Comparison of ENCODE assay signal across 22 mouse cellular contexts in genomic region chr13:82915194-82915593, GRCm38 (mm10).
DNase-seq lines count a peak whose midpoint lies in the region.
"Had no signal": no experiment of that assay in that cellular context is flagged by ENCODE, and none has a peak within 500 bp of the region (broad histone marks: within the 10 kb centered on the region; RNA-seq: fewer than 3 reads in every experiment).

No protein-coding gene starts in this region.

- no peaks in the 10 kb centered on the region for H3K27me3 ChIP-seq in splenic B cell, adult 2 months (ENCODE audit: control insufficient read depth, insufficient read depth, low read length, poor library complexity, severe bottlenecking)
- H3K27me3 ChIP-seq: forebrain, embryonic 13.5 days; heart, embryonic 13.5 days; Patski had no signal

- DNase-seq in lung, postnatal 36 days = peak; percentile 15
- no peak for DNase-seq in lung, adult 18-20 months
- DNase-seq in spleen, postnatal 36 days (ENCODE audit: low spot score in 2 of 2) = peak; percentile 76 to 77
- DNase-seq in spleen, adult 12 weeks (ENCODE audit: low spot score) = no peak
- DNase-seq in splenic B cell, adult 2 months (ENCODE audit: low read depth, low spot score) = peak; percentile 88
- DNase-seq in layer of hippocampus, adult 8-10 months (ENCODE audit: low spot score in 2 of 2) = no peak
- DNase-seq: adrenal gland, postnatal 10 days; adrenal gland, postnatal 36 days; cerebellum, adult 18-20 months; cerebellum, adult 9-10 months; cerebellum, postnatal 14 days; gastrocnemius, postnatal 10 days; gastrocnemius, postnatal 36 days; heart, adult 2 months; heart, postnatal 14 days; heart, postnatal 4 days had no signal

- H3K36me3 ChIP-seq in splenic B cell, adult 2 months (ENCODE audit: control insufficient read depth, insufficient read depth, low read length, poor library complexity, severe bottlenecking) = no peaks in the 10 kb centered on the region
- H3K36me3 ChIP-seq: forebrain, embryonic 10.5 days; G1E; heart, embryonic 10.5 days; heart, embryonic 13.5 days had no signal

Comparison
In these comparisons a context has a peak if more than half of its experiments do, and no peak if none do; other contexts are left out.
1. DNase-seq: peak in lung, postnatal 36 days (single experiment), spleen, postnatal 36 days (2 of 2) and splenic B cell, adult 2 months (single experiment); none in lung, adult 18-20 months (0 of 2), spleen, adult 12 weeks (single experiment) and layer of hippocampus, adult 8-10 months (0 of 2).